Mouse (Mus musculus) C2C12 (cell line): Measurements from ENCODE around the gene Fxyd1.

Experiments
- CTCF ChIP-seq: IDR thresholded peaks from one replicate; pipeline ENCODE4 v1.5.1; 2011; ENCODE audit not compliant: control insufficient read depth, insufficient read depth, insufficient read length
- FOSL1 ChIP-seq: IDR thresholded peaks from one replicate; pipeline ENCODE4 v1.8.0; 2011; ENCODE audit warnings: mild to moderate bottlenecking, low read length; ENCODE audit not compliant: poor library complexity, insufficient read depth, severe bottlenecking
- MAX ChIP-seq: IDR thresholded peaks from one replicate; pipeline ENCODE4 v1.6.1; 2011; ENCODE audit warnings: mild to moderate bottlenecking, control low read depth
- MYOD1 ChIP-seq: IDR thresholded peaks from one replicate; pipeline ENCODE4 v1.6.1; 2011; ENCODE audit warnings: low read depth; ENCODE audit not compliant: control insufficient read depth, insufficient read length
- MYOG ChIP-seq: IDR thresholded peaks from one replicate; pipeline ENCODE4 v1.6.1; 2011; ENCODE audit not compliant: control insufficient read depth, insufficient read length; ENCODE audit errors: extremely low read depth
- USF1 ChIP-seq: IDR thresholded peaks from one replicate; pipeline ENCODE4 v1.6.1; 2011; ENCODE audit warnings: low read depth, mild to moderate bottlenecking, control low read depth, moderate library complexity

DNA sequence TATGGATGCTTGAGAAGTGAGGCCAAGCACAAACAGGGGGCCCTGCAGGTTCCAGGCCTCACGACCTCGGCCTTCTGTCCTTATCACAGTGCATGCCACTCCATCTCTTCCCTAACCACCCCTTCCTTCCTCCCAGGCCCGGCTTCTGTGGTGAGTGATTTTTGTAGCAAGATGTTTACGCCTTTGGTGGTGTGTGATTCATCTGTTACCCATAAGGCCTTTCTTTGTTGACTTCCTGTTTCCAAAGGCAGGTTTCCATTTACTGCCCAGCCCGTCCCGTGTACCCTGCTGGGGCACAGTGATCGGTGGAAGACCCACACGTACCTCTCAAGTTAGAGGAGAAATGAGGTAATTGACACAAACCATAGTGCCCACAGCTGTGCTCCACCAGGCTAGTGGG is 54.3 kb downstream of the Fxyd1 start:
- TF ChIP-seq CTCF (no peak), USF1 (no peak), MYOG (no peak), FOSL1 (no peak), MYOD1 (no peak), MAX (no peak)
